Mouse (Mus musculus) layer of hippocampus, postnatal 10 days (tissue): ENCODE data around the gene Zfc3h1. TPM values are rescaled to one million over a fixed set of nuclear protein-coding genes. Genes with fewer than 3 reads are reported as not detected.
A peak's percentile ranks its signal among the peaks of the same experiment; 100 is the strongest.

Experiments
- DNase-seq, 2 experiments: peaks; one replicate each; pipeline ENCODE4 v3.0.0; 2021; ENCODE audit warnings: low spot score in 2 of 2
- long read RNA-seq: library from polyadenylated mRNA; stranded (forward); transcript quantifications from one replicate; pipeline ENCODE4 v2.0.0, GENCODE M21; 2023
- total RNA-seq, 2 experiments: library from RNA; stranded (reverse); gene quantifications; 2 replicates each; pipeline ENCODE4 v1.2.3; 2021

Zfc3h1 gene
- 10 to 100 TPM; 50.1 to 54.9 TPM for total RNA-seq
- long read RNA-seq, partial matches to known transcripts, result 4 of 4 reads
- long read RNA-seq, other reads (novel, unspliced or antisense), result 0 of 4 reads

GRCm38 (mm10) chr10:115384221-115385017 is at the start of gene Zfc3h1, which contains the start of gene Thap2:
Zfc3h1 (plus strand) TSS chr10:115384959.
Thap2 (minus strand) TSS chr10:115384443.
- peak; percentile 97 to 98 for DNase-seq

- no peak for DNase-seq
Measured at GRCm38 (mm10) chr10:115336901-115337300, 47.9 kb upstream of the Zfc3h1 start.

GRCm38 (mm10) chr10:115339820-115340328 is 44.9 kb upstream of the Zfc3h1 start:
- no peak for DNase-seq

GRCm38 (mm10) chr10:115342771-115343425 is 41.9 kb upstream of the Zfc3h1 start:
- DNase-seq, result no peak

- no peak for DNase-seq
Measured at GRCm38 (mm10) chr10:115346444-115346843, 38.3 kb upstream of the Zfc3h1 start.

GRCm38 (mm10) chr10:115348131-115348530 is 36.6 kb upstream of the Zfc3h1 start:
- DNase-seq, result no peak

GRCm38 (mm10) chr10:115349029-115349428 is 35.7 kb upstream of the Zfc3h1 start:
- no peak for DNase-seq

GRCm38 (mm10) chr10:115349509-115349908 is 35.2 kb upstream of the Zfc3h1 start:
- no peak for DNase-seq

GRCm38 (mm10) chr10:115350810-115351397 is 33.9 kb upstream of the Zfc3h1 start:
- DNase-seq, result no peak

- no peak for DNase-seq
Measured at GRCm38 (mm10) chr10:115354553-115354952, 30.2 kb upstream of the Zfc3h1 start.

- no peak for DNase-seq
Measured at GRCm38 (mm10) chr10:115355016-115355415, 29.7 kb upstream of the Zfc3h1 start.

- no peak for DNase-seq
Measured at GRCm38 (mm10) chr10:115356106-115356505, 28.7 kb upstream of the Zfc3h1 start.

GRCm38 (mm10) chr10:115358216-115358919 is 26.4 kb upstream of the Zfc3h1 start:
- DNase-seq, result no peak

- DNase-seq, result no peak
Measured at GRCm38 (mm10) chr10:115359066-115359465, 25.7 kb upstream of the Zfc3h1 start.

- DNase-seq, result peak; percentile 95 to 96
Measured at GRCm38 (mm10) chr10:115361840-115362622, 22.7 kb upstream of the Zfc3h1 start, which contains the start of gene Tmem19. Tmem19 (minus strand) TSS chr10:115362501.

- DNase-seq, result no peak
Measured at GRCm38 (mm10) chr10:115362623-115362964, 22.2 kb upstream of the Zfc3h1 start.

GRCm38 (mm10) chr10:115363151-115363550 is 21.6 kb upstream of the Zfc3h1 start:
- DNase-seq, result no peak

- no peak for DNase-seq
Measured at GRCm38 (mm10) chr10:115381506-115382084, 3.2 kb upstream of the Zfc3h1 start.

GRCm38 (mm10) chr10:115382846-115383643 is 1.7 kb upstream of the Zfc3h1 start:
- no peak for DNase-seq
